ENCODE assay signal across 13 mouse cellular contexts in genomic region chr10:12785299-12785698, GRCm38 (mm10).
"Had no signal": no experiment of that assay in that cellular context is flagged by ENCODE, and none has a peak within 500 bp of the region (broad histone marks: within the 10 kb centered on the region; RNA-seq: fewer than 3 reads in every experiment).

No protein-coding gene starts in this region.

- DNase-seq: lung, embryonic 14.5 days; lung, postnatal 10 days; lung, postnatal 4 days; midbrain, embryonic 14.5 days; retina, postnatal 1 day; right cerebral cortex, adult 18-20 months; right cerebral cortex, postnatal 25 days; right cerebral cortex, postnatal 4 days; spleen, adult 18-20 months; thymus, adult 18-20 months; thymus, postnatal 14 days; thymus, postnatal 36 days had no signal

- ATAC-seq: midbrain, embryonic 16.5 days had no signal
